Mouse (Mus musculus) cortical plate, adult 2 months (tissue): ENCODE measurements around the gene Ctss.
"Not testable (repeated sequence)": the region's sequence is repeated elsewhere in the genome, so short reads cannot be mapped to it uniquely, and the experiment has no call there.

Experiments used
- CTCF ChIP-seq: fragments of 200-500 bp; IDR thresholded peaks from 2 replicates; pipeline ENCODE4 v1.5.1; 2011; ENCODE audit warnings: mild to moderate bottlenecking, control low read depth, low read length; ENCODE audit not compliant: insufficient read depth; ENCODE audit errors: extremely low read depth
- POLR2A ChIP-seq: fragments of 200-500 bp; IDR thresholded peaks from 2 replicates; pipeline ENCODE4 v1.6.1; 2011; ENCODE audit warnings: mild to moderate bottlenecking, low read length, control low read depth; ENCODE audit not compliant: insufficient read depth; ENCODE audit errors: extremely low read depth

DNA sequence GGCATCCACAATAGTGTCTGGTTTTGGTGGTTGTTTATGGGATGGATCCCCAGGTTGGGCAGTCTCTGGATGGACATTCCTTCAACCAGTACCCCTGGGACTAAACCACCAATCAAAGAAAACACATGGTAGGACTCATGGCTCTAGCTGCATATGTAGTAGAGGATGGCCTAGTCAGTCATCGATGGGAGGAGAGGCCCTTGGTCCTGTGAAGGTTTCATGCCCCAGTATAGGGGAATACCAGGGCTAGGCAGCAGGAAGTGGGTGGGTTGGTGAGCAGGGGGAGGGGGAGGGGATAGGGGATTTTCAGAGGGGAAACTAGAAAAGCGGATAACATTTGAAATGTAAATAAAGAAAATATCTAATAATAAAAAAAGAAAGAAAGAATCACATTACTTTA lies 14.6 kb downstream of the Ctss start:
- TF ChIP-seq POLR2A, CTCF: not testable (repeated sequence)
